Mouse (Mus musculus): Measurements from ENCODE around the gene Wdr45. TPM values are rescaled to one million over a fixed set of nuclear protein-coding genes. Genes with fewer than 3 reads are reported as not detected.

Wdr45 gene
- polyA plus RNA-seq, 1 experiment from 2014 or later, result 40.6 TPM

- Histone ChIP-seq H3K36me3 (0 out of 2 replicates have a peak, but pooled peaks cover 9% of the 10 kb centered on the region), H3K4me2 (replicated peaks) (peak overlapping the region; percentile 56), H3K9me3 (replicated peaks) (no peaks in the 10 kb centered on the region), H3K4me3 (replicated peaks) (peak overlapping the region; percentile 59), H3K4me1 (no peaks in the 10 kb centered on the region), H3K9ac (peak overlapping the region; percentile 39), H3K27ac (replicated peaks) (peak overlapping the region; percentile 95; the same call in 1 of the 2 replicates), H3K27me3 (no peaks in the 10 kb centered on the region)
- WGBS, result 12% methylated on average over 11 of the region's 11 CpGs
- no peak for ATAC-seq (ENCODE audit: insufficient number of reproducible peaks, low FRiP score, low TSS enrichment, low read depth)
These were observed 8.1 kb downstream of the Wdr45 start for GRCm38 (mm10) chrX:7722282-7722611.

GRCm38 (mm10) chrX:7722691-7723090, 8.6 kb downstream of the Wdr45 start:
- 19% methylated on average over 4 of the region's 4 CpGs for WGBS
- no peak for ATAC-seq (ENCODE audit: insufficient number of reproducible peaks, low FRiP score, low TSS enrichment, low read depth)
- Histone ChIP-seq H3K36me3 (0 out of 2 replicates have a peak, but pooled peaks cover 9% of the 10 kb centered on the region), H3K27ac (replicated peaks) (no peak overlapping the region), H3K9ac (peak overlapping the region; percentile 39), H3K4me2 (replicated peaks) (peak overlapping the region; percentile 56), H3K27me3 (no peaks in the 10 kb centered on the region), H3K4me3 (replicated peaks) (peak overlapping the region; percentile 59), H3K9me3 (replicated peaks) (no peaks in the 10 kb centered on the region), H3K4me1 (no peaks in the 10 kb centered on the region)

GRCm38 (mm10) chrX:7724135-7724534, 10.0 kb downstream of the Wdr45 start:
- no peaks in the 10 kb centered on the region for H3K9me3 ChIP-seq (replicated peaks)
- H3K27ac ChIP-seq (replicated peaks), result no peak overlapping the region
- no peak overlapping the region for H3K4me2 ChIP-seq (replicated peaks)
- WGBS, result 65% methylated on average over 7 of the region's 7 CpGs
- ATAC-seq (ENCODE audit: insufficient number of reproducible peaks, low FRiP score, low TSS enrichment, low read depth), result no peak
- no peaks in the 10 kb centered on the region for H3K27me3 ChIP-seq
- H3K36me3 ChIP-seq, result 0 out of 2 replicates have a peak, but pooled peaks cover 9% of the 10 kb centered on the region
- no peak overlapping the region for H3K4me3 ChIP-seq (replicated peaks)
- no peak overlapping the region for H3K9ac ChIP-seq
- 0 out of 2 replicates have a peak, but pooled peaks cover 1% of the 10 kb centered on the region for H3K4me1 ChIP-seq

GRCm38 (mm10) chrX:7725841-7726240, 11.7 kb downstream of the Wdr45 start:
- WGBS, result 90% methylated on average over 12 of the region's 12 CpGs
- Histone ChIP-seq H3K27ac (replicated peaks) (no peak overlapping the region), H3K4me2 (replicated peaks) (no peak overlapping the region), H3K36me3 (0 out of 2 replicates have a peak, but pooled peaks cover 9% of the 10 kb centered on the region), H3K4me3 (replicated peaks) (no peak overlapping the region), H3K27me3 (no peaks in the 10 kb centered on the region), H3K9me3 (replicated peaks) (no peaks in the 10 kb centered on the region), H3K4me1 (0 out of 2 replicates have a peak, but pooled peaks cover 4% of the 10 kb centered on the region), H3K9ac (no peak overlapping the region)
- no peak for ATAC-seq (ENCODE audit: insufficient number of reproducible peaks, low FRiP score, low TSS enrichment, low read depth)

- ATAC-seq (ENCODE audit: insufficient number of reproducible peaks, low FRiP score, low TSS enrichment, low read depth), result no peak
These were observed 13.0 kb downstream of the Wdr45 start for GRCm38 (mm10) chrX:7727176-7727575.

GRCm38 (mm10) chrX:7728215-7728921, 14.2 kb downstream of the Wdr45 start, which contains the start of gene Praf2:
Gene Praf2, plus strand, starts transcription at chrX:7728439.
- no peaks in the 10 kb centered on the region for H3K9me3 ChIP-seq (replicated peaks)
- H3K9ac ChIP-seq, result 0 out of 2 replicates have a peak within 1 kb of the TSS, but pooled peaks have one; percentile 12
- H3K4me1 ChIP-seq, result 0 out of 2 replicates have a peak, but pooled peaks cover 4% of the 10 kb centered on the region
- peak within 1 kb of the TSS; percentile 60 for H3K27ac ChIP-seq (replicated peaks)
- H3K4me2 ChIP-seq (replicated peaks), result peak within 1 kb of the TSS; percentile 47
- no peaks in the 10 kb centered on the region for H3K27me3 ChIP-seq
- H3K4me3 ChIP-seq (replicated peaks), result peak within 1 kb of the TSS; percentile 51
- ATAC-seq (ENCODE audit: insufficient number of reproducible peaks, low FRiP score, low TSS enrichment, low read depth), result peak; percentile 95
- WGBS, result 15% methylated on average over 42 of the region's 42 CpGs
- H3K36me3 ChIP-seq, result 0 out of 2 replicates have a peak, but pooled peaks cover 9% of the 10 kb centered on the region

More at GRCm38 (mm10) chrX:7727176-7727575, 13.0 kb downstream of the Wdr45 start:
- H3K9me3 ChIP-seq (replicated peaks), result no peaks in the 10 kb centered on the region
- H3K36me3 ChIP-seq, result 0 out of 2 replicates have a peak, but pooled peaks cover 9% of the 10 kb centered on the region
- H3K9ac ChIP-seq, result no peak overlapping the region
- H3K4me1 ChIP-seq, result 0 out of 2 replicates have a peak, but pooled peaks cover 4% of the 10 kb centered on the region
- H3K27me3 ChIP-seq, result no peaks in the 10 kb centered on the region
- no peak overlapping the region for H3K4me2 ChIP-seq (replicated peaks)
- H3K27ac ChIP-seq (replicated peaks), result no peak overlapping the region
- H3K4me3 ChIP-seq (replicated peaks), result no peak overlapping the region
- WGBS, result 89% methylated on average over 13 of the region's 13 CpGs

GRCm38 (mm10) chrX:7728922-7729265, 14.8 kb downstream of the Wdr45 start:
- H3K4me1 ChIP-seq, result 0 out of 2 replicates have a peak, but pooled peaks cover 4% of the 10 kb centered on the region

GRCm38 (mm10) chrX:7733571-7734156, 19.5 kb downstream of the Wdr45 start:
- Histone ChIP-seq H3K36me3 (0 out of 2 replicates have a peak, but pooled peaks cover 3% of the 10 kb centered on the region), H3K9ac (no peak overlapping the region), H3K4me2 (replicated peaks) (no peak overlapping the region), H3K4me1 (0 out of 2 replicates have a peak, but pooled peaks cover 4% of the 10 kb centered on the region), H3K9me3 (replicated peaks) (no peaks in the 10 kb centered on the region), H3K27ac (replicated peaks) (no peak overlapping the region), H3K4me3 (replicated peaks) (no peak overlapping the region), H3K27me3 (no peaks in the 10 kb centered on the region)
- no peak for ATAC-seq (ENCODE audit: insufficient number of reproducible peaks, low FRiP score, low TSS enrichment, low read depth)
- 32% methylated on average over 26 of the region's 26 CpGs for WGBS

More at GRCm38 (mm10) chrX:7728922-7729265, 14.8 kb downstream of the Wdr45 start:
- no peak overlapping the region for H3K27ac ChIP-seq (replicated peaks)
- H3K9ac ChIP-seq, result 0 out of 2 replicates have a peak overlapping the region, but pooled peaks have one; percentile 12
- no peak for ATAC-seq (ENCODE audit: insufficient number of reproducible peaks, low FRiP score, low TSS enrichment, low read depth)
- H3K4me3 ChIP-seq (replicated peaks), result peak overlapping the region; percentile 51
- H3K27me3 ChIP-seq, result no peaks in the 10 kb centered on the region
- WGBS, result 32% methylated on average over 4 of the region's 4 CpGs
- H3K36me3 ChIP-seq, result 0 out of 2 replicates have a peak, but pooled peaks cover 9% of the 10 kb centered on the region
- no peaks in the 10 kb centered on the region for H3K9me3 ChIP-seq (replicated peaks)
- peak overlapping the region; percentile 47 for H3K4me2 ChIP-seq (replicated peaks)

- Histone ChIP-seq H3K4me3 (replicated peaks) (no peak overlapping the region), H3K4me2 (replicated peaks) (no peak overlapping the region), H3K27me3 (no peaks in the 10 kb centered on the region), H3K9ac (no peak overlapping the region), H3K27ac (replicated peaks) (peak overlapping the region; percentile 71; the same call in 1 of the 2 replicates), H3K4me1 (no peaks in the 10 kb centered on the region), H3K9me3 (replicated peaks) (no peaks in the 10 kb centered on the region), H3K36me3 (0 out of 2 replicates have a peak, but pooled peaks cover 3% of the 10 kb centered on the region)
- WGBS, result 57% methylated on average over 14 of the region's 14 CpGs
- 0 out of 2 replicates have a peak, but pooled peaks have one; percentile 56 for ATAC-seq (ENCODE audit: insufficient number of reproducible peaks, low FRiP score, low TSS enrichment, low read depth)
These were observed 25.4 kb downstream of the Wdr45 start for GRCm38 (mm10) chrX:7739336-7740081.

GRCm38 (mm10) chrX:7740082-7740819, 26.1 kb downstream of the Wdr45 start:
- H3K27ac ChIP-seq (replicated peaks), result peak overlapping the region; percentile 71

More at GRCm38 (mm10) chrX:7740082-7740819, 26.1 kb downstream of the Wdr45 start:
- Histone ChIP-seq H3K9me3 (replicated peaks) (no peaks in the 10 kb centered on the region), H3K4me1 (no peaks in the 10 kb centered on the region), H3K9ac (no peak overlapping the region), H3K27me3 (no peaks in the 10 kb centered on the region), H3K4me2 (replicated peaks) (no peak overlapping the region), H3K36me3 (0 out of 2 replicates have a peak, but pooled peaks cover 3% of the 10 kb centered on the region), H3K4me3 (replicated peaks) (no peak overlapping the region)
- no peak for ATAC-seq (ENCODE audit: insufficient number of reproducible peaks, low FRiP score, low TSS enrichment, low read depth)
- WGBS, result 50% methylated on average over 10 of the region's 10 CpGs

Data from embryonic facial prominence, embryonic 15.5 days (tissue).